Mouse (Mus musculus): Measurements from ENCODE around the gene Psma1. TPM values are rescaled to one million over a fixed set of nuclear protein-coding genes. Genes with fewer than 3 reads are reported as not detected.

The Psma1 gene
- 378 and 379 TPM in 2 replicates for polyA plus RNA-seq (2015; fragmentation: Nextera tagmentation; extraction: Ambion mirVana)

- Histone ChIP-seq H3K4me2 (peak within 1 kb of the TSS; percentile 79), H3K27ac (peak within 1 kb of the TSS; percentile 74; the same call in 1 of the 2 replicates), H3K27me3 (replicated peaks) (no peaks in the 10 kb centered on the region), H3K4me1 (0 out of 2 replicates have a peak, but pooled peaks cover 5% of the 10 kb centered on the region), H3K9ac (peak within 1 kb of the TSS; percentile 88), H3K36me3 (peaks cover 11% of the 10 kb centered on the region; the same call in 1 of the 2 replicates), H3K4me3 (replicated peaks) (peak within 1 kb of the TSS; percentile 72), H3K9me3 (no peaks in the 10 kb centered on the region)
- peak; percentile 92 for ATAC-seq (ENCODE audit: insufficient read depth, low FRiP score, low read depth)
- WGBS: under 1% methylated on average over 39 of the region's 39 CpGs
Measured at GRCm38 (mm10) chr7:114276005-114276752, at the start of gene Psma1. Gene Psma1 (minus strand): TSS chr7:114276118.

DNA sequence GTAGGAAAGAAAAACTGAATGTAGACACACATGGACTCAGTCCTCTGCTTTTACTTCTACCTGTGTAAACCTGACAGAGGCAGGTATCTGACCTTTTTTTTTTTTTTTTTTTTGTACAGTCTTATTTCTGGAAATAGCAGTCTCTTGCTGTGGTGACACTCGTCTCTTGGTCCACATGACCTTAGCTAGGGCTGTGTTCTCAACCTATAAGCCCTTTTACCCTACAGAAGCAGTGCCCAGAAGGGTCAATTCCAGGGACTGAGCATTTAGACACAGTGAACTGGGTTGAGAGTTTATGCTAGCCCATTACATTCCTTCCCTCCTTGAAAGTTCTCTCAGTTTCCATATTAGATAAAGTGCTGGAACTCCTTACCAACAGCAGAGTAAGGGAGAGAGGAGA, 47.6 kb upstream of the Psma1 start:
- ATAC-seq (ENCODE audit: insufficient read depth, low FRiP score, low read depth): no peak
- WGBS: 58% methylated on average over 1 of the region's 1 CpGs

DNA sequence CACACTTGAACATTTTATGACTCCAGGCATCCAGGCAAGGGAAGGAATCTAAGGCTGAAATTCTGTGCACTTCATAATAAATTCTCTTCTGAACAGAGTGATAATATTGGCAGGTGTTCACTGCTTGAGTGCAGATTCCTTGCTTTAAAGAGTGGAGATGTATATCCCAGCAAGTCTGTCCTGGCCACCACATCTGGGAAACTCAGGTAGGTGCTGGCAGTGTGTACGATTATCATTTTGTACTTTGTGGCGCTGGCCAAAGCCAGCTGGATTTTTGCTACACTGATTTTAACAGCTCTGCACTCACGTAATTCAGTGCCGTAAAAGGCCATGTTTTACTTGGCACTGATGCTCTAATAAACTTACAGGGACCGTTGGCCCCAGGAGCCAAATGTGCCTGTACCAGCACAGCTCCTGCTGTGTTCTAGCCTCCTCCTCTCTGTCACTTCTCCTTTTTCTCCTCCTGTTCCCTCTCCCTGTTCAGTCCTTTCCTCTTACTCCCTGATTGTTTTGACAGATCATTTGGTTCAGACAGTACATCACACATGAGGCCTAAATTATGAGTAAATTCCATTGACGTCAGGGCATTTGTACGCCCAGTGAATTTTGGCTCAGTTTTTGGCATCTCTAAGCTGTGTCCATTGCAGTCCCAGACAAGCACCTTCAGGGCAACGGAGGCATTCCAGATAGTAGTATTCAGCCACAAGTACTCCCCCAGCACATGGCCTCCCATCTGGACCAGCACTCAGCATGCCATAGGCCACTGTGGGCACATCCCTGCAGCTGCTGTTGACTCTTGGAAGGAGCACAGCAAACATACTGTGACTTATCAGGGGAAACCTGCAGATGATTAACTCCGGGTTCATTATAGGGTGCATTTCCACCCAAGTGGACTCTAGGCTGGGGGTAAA, 46.9 kb upstream of the Psma1 start:
- H3K4me1 ChIP-seq: peaks cover 10% of the 10 kb centered on the region
- 51% methylated on average over 9 of the region's 9 CpGs for WGBS
- H3K9ac ChIP-seq: no peak overlapping the region
- no peaks in the 10 kb centered on the region for H3K27me3 ChIP-seq (replicated peaks)
- no peak overlapping the region for H3K4me3 ChIP-seq (replicated peaks)
- H3K9me3 ChIP-seq: no peaks in the 10 kb centered on the region
- no peak overlapping the region for H3K4me2 ChIP-seq
- H3K36me3 ChIP-seq: no peaks in the 10 kb centered on the region
- H3K27ac ChIP-seq: peak overlapping the region; percentile 54
- ATAC-seq (ENCODE audit: insufficient read depth, low FRiP score, low read depth): peak; percentile 94

More for the DNA sequence above, 47.6 kb upstream of the Psma1 start:
- no peaks in the 10 kb centered on the region for H3K9me3 ChIP-seq
- no peak overlapping the region for H3K4me2 ChIP-seq
- no peak overlapping the region for H3K27ac ChIP-seq
- H3K4me1 ChIP-seq: peaks cover 10% of the 10 kb centered on the region
- H3K27me3 ChIP-seq (replicated peaks): no peaks in the 10 kb centered on the region
- no peak overlapping the region for H3K4me3 ChIP-seq (replicated peaks)
- no peak overlapping the region for H3K9ac ChIP-seq
- no peaks in the 10 kb centered on the region for H3K36me3 ChIP-seq

GRCm38 (mm10) chr7:114321694-114322372, 45.9 kb upstream of the Psma1 start:
- WGBS: 61% methylated on average over 5 of the region's 5 CpGs
- Histone ChIP-seq H3K27me3 (replicated peaks) (no peaks in the 10 kb centered on the region), H3K27ac (no peak overlapping the region), H3K4me1 (peaks cover 10% of the 10 kb centered on the region), H3K4me3 (replicated peaks) (no peak overlapping the region), H3K9me3 (no peaks in the 10 kb centered on the region), H3K36me3 (no peaks in the 10 kb centered on the region), H3K4me2 (no peak overlapping the region), H3K9ac (no peak overlapping the region)
- no peak for ATAC-seq (ENCODE audit: insufficient read depth, low FRiP score, low read depth)

DNA sequence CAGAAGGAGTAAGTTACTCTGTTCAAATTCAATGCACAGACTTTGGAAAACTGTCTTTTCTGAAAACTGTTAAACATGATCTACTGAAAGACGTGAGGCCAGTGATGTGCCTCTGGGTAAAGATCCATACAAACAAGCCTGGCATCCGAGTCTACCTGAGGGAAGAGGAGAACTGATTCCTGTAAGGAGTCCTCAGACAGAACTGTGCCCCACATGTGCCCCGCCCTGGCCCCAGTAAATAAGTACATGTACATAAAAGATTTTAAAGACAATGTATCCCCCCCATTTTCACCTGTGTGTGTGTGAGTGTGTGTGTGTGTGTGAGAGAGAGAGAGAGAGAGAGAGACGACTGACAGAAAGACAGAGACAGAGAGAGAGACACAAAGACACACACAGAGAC, 42.0 kb upstream of the Psma1 start:
- peak overlapping the region; percentile 68; the same call in 1 of the 2 replicates for H3K27ac ChIP-seq
- H3K4me2 ChIP-seq: no peak overlapping the region
- H3K4me3 ChIP-seq (replicated peaks): no peak overlapping the region
- no peak overlapping the region for H3K9ac ChIP-seq
- 65% methylated on average over 4 of the region's 4 CpGs for WGBS
- H3K27me3 ChIP-seq (replicated peaks): no peaks in the 10 kb centered on the region
- H3K36me3 ChIP-seq: no peaks in the 10 kb centered on the region
- H3K9me3 ChIP-seq: no peaks in the 10 kb centered on the region
- peaks cover 4% of the 10 kb centered on the region; the same call in 1 of the 2 replicates for H3K4me1 ChIP-seq
- no peak for ATAC-seq (ENCODE audit: insufficient read depth, low FRiP score, low read depth)

DNA sequence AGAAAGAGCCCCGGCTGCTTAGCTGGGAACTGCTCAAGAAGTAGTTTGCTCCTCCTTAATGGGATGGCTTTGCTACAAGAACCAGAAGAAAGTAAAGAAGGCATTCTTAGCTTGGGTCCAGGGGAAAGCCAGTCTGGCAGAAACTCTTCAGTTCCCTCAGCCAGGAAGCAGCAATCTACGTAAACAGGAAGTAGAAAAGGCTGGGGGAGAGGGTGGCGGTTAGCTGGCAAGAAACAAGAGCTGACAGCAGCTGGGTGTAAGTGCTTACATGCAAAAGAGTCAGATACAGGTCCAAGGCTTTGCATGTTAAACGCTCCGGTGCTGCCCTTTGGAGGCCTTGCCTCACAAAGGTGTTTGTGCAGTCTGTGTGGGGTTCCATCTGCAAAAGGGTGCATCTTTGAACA, 41.5 kb upstream of the Psma1 start:
- ATAC-seq (ENCODE audit: insufficient read depth, low FRiP score, low read depth): no peak
- 24% methylated on average over 5 of the region's 5 CpGs for WGBS

GRCm38 (mm10) chr7:114316361-114316871, 40.5 kb upstream of the Psma1 start:
- no peak overlapping the region for H3K4me2 ChIP-seq
- no peaks in the 10 kb centered on the region for H3K27me3 ChIP-seq (replicated peaks)
- no peaks in the 10 kb centered on the region for H3K4me1 ChIP-seq
- H3K27ac ChIP-seq: no peak overlapping the region
- H3K36me3 ChIP-seq: no peaks in the 10 kb centered on the region
- no peaks in the 10 kb centered on the region for H3K9me3 ChIP-seq
- H3K9ac ChIP-seq: no peak overlapping the region
- no peak overlapping the region for H3K4me3 ChIP-seq (replicated peaks)
- 73% methylated on average over 5 of the region's 5 CpGs for WGBS
- ATAC-seq (ENCODE audit: insufficient read depth, low FRiP score, low read depth): no peak

More for the DNA sequence above, 41.5 kb upstream of the Psma1 start:
- H3K4me2 ChIP-seq: no peak overlapping the region
- H3K27me3 ChIP-seq (replicated peaks): no peaks in the 10 kb centered on the region
- no peak overlapping the region for H3K9ac ChIP-seq
- H3K4me1 ChIP-seq: no peaks in the 10 kb centered on the region
- H3K9me3 ChIP-seq: no peaks in the 10 kb centered on the region
- H3K36me3 ChIP-seq: no peaks in the 10 kb centered on the region
- H3K27ac ChIP-seq: peak overlapping the region; percentile 68; the same call in 1 of the 2 replicates
- H3K4me3 ChIP-seq (replicated peaks): no peak overlapping the region

GRCm38 (mm10) chr7:114311209-114311608, 35.3 kb upstream of the Psma1 start:
- 58% methylated on average over 5 of the region's 5 CpGs for WGBS

GRCm38 (mm10) chr7:114309020-114309419, 33.1 kb upstream of the Psma1 start:
- no peak for ATAC-seq (ENCODE audit: insufficient read depth, low FRiP score, low read depth)
- Histone ChIP-seq H3K4me3 (replicated peaks) (no peak overlapping the region), H3K9ac (no peak overlapping the region), H3K27me3 (replicated peaks) (no peaks in the 10 kb centered on the region), H3K4me1 (no peaks in the 10 kb centered on the region), H3K36me3 (no peaks in the 10 kb centered on the region), H3K27ac (no peak overlapping the region), H3K9me3 (no peaks in the 10 kb centered on the region), H3K4me2 (no peak overlapping the region)
- WGBS: 55% methylated on average over 4 of the region's 4 CpGs

More at GRCm38 (mm10) chr7:114311209-114311608, 35.3 kb upstream of the Psma1 start:
- Histone ChIP-seq H3K36me3 (no peaks in the 10 kb centered on the region), H3K4me3 (replicated peaks) (no peak overlapping the region), H3K27ac (no peak overlapping the region), H3K9me3 (no peaks in the 10 kb centered on the region), H3K27me3 (replicated peaks) (no peaks in the 10 kb centered on the region), H3K9ac (no peak overlapping the region), H3K4me1 (no peaks in the 10 kb centered on the region), H3K4me2 (no peak overlapping the region)
- ATAC-seq (ENCODE audit: insufficient read depth, low FRiP score, low read depth): peak; percentile 43; the same call in 1 of the 2 replicates

- no peak for ATAC-seq (ENCODE audit: insufficient read depth, low FRiP score, low read depth)
- H3K4me2 ChIP-seq: no peak overlapping the region
- no peaks in the 10 kb centered on the region for H3K9me3 ChIP-seq
- H3K36me3 ChIP-seq: no peaks in the 10 kb centered on the region
- no peak overlapping the region for H3K9ac ChIP-seq
- 54% methylated on average over 4 of the region's 4 CpGs for WGBS
- H3K27ac ChIP-seq: no peak overlapping the region
- no peaks in the 10 kb centered on the region for H3K27me3 ChIP-seq (replicated peaks)
- H3K4me1 ChIP-seq: no peaks in the 10 kb centered on the region
- no peak overlapping the region for H3K4me3 ChIP-seq (replicated peaks)
Measured at GRCm38 (mm10) chr7:114301293-114301782, 25.4 kb upstream of the Psma1 start.

GRCm38 (mm10) chr7:114300782-114301181, 24.9 kb upstream of the Psma1 start:
- no peak for ATAC-seq (ENCODE audit: insufficient read depth, low FRiP score, low read depth)
- 83% methylated on average over 2 of the region's 2 CpGs for WGBS
- H3K4me2 ChIP-seq: no peak overlapping the region

More at GRCm38 (mm10) chr7:114300782-114301181, 24.9 kb upstream of the Psma1 start:
- no peaks in the 10 kb centered on the region for H3K36me3 ChIP-seq
- no peak overlapping the region for H3K9ac ChIP-seq
- no peak overlapping the region for H3K27ac ChIP-seq
- no peaks in the 10 kb centered on the region for H3K9me3 ChIP-seq
- no peaks in the 10 kb centered on the region for H3K4me1 ChIP-seq
- H3K4me3 ChIP-seq (replicated peaks): no peak overlapping the region
- no peaks in the 10 kb centered on the region for H3K27me3 ChIP-seq (replicated peaks)
